Mouse (Mus musculus): ENCODE results near the gene Det1.

The Det1 gene

GRCm38 (mm10) chr7:78782639-78783581 is 64.2 kb downstream of the Det1 start, which contains the start of the genes Mrps11 and Mrpl46:
Mrps11 (plus strand) TSS chr7:78783119.
Mrpl46 (minus strand) TSS chr7:78783531.
- DNase-seq (ENCODE audit: low spot score) = peak; percentile 93

GRCm38 (mm10) chr7:78778741-78779140 is 68.3 kb downstream of the Det1 start:
- no peak for DNase-seq (ENCODE audit: low spot score)

Measured in MN1 (cell line).